Mouse (Mus musculus): Measurements from ENCODE around the gene Dna2. TPM values are rescaled to one million over a fixed set of nuclear protein-coding genes. Genes with fewer than 3 reads are reported as not detected.

Dna2 gene
- polyA plus RNA-seq, 1 experiment from 2014 or later: 21.7 TPM

Other genes starting within 250 kb of the Dna2 start
- 3.6 and 3.7 TPM in 2 replicates for gene Stox1, start 220.9 kb upstream of the Dna2 start, polyA plus RNA-seq (2015; fragmentation: Nextera tagmentation; extraction: Ambion mirVana)
- gene Ccar1, start 154.7 kb upstream of the Dna2 start, polyA plus RNA-seq (2015; fragmentation: Nextera tagmentation; extraction: Ambion mirVana): 84.3 and 92.1 TPM in 2 replicates
- 11.6 and 14.5 TPM in 2 replicates for gene Tet1, start 38.0 kb upstream of the Dna2 start, polyA plus RNA-seq (2015; fragmentation: Nextera tagmentation; extraction: Ambion mirVana)
- gene Slc25a16, start 26.4 kb upstream of the Dna2 start, polyA plus RNA-seq (2015; fragmentation: Nextera tagmentation; extraction: Ambion mirVana): 13.7 and 16.5 TPM in 2 replicates
- gene Rufy2, start 33.2 kb downstream of the Dna2 start, polyA plus RNA-seq (2015; fragmentation: Nextera tagmentation; extraction: Ambion mirVana): 17.4 and 23.1 TPM in 2 replicates
- 51.0 and 53.6 TPM in 2 replicates for gene Hnrnph3, start 77.2 kb downstream of the Dna2 start, polyA plus RNA-seq (2015; fragmentation: Nextera tagmentation; extraction: Ambion mirVana)
- 1.0 TPM in 2 replicates for gene Pbld2, start 77.3 kb downstream of the Dna2 start, polyA plus RNA-seq (2015; fragmentation: Nextera tagmentation; extraction: Ambion mirVana)
- gene Pbld1, start 113.1 kb downstream of the Dna2 start, polyA plus RNA-seq (2015; fragmentation: Nextera tagmentation; extraction: Ambion mirVana): 0.44 and 0.55 TPM in 2 replicates
- gene Atoh7, start 152.6 kb downstream of the Dna2 start, polyA plus RNA-seq (2015; fragmentation: Nextera tagmentation; extraction: Ambion mirVana): 0.12 and 0.13 TPM in 2 replicates